Mouse (Mus musculus) urinary bladder, postnatal 4 days (tissue): ENCODE data around the gene Birc6.

Experiments
- DNase-seq, 2 experiments: peaks; one replicate each; pipeline ENCODE4 v3.0.0; 2021 to 2022; ENCODE audit warnings: low spot score in 2 of 2

Gene Birc6

GRCm38 (mm10) chr17:74527729-74528607, at the start of gene Birc6:
TSS of gene Birc6 (plus strand) at chr17:74528295.
- DNase-seq: peak; percentile 100

DNA sequence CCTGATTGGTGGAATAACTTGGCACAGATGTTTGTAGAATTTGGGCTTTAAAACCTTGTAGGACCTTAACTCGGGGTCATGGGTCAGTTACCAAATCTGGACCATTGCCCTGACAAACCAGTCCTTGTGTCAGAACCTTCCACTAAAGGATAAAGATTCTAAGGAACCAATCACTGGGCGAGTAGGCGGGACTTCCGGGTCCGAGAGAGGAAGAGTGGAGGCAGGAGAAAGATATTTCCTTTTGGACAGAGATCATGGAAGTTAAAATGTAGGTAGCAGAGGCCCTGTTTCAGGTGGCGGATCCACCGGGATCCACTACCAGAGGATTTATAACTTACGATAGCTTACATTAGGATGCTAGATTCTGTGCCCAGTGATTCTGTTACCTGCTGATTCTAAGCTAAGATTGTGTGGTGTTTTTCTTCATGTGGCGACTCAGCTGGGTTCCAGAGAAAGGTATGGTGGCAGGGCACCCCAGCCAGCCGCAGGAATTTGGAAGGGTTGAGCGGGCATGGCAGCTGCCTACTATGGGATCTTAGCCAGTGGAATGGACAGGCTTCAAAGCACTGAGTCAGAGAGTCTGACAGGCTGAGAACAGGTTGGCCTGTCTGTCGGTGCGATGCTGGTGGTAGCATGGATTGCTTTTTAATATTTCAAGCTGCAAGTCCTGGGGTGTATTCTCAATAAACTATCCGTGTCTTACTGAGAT, 47.6 kb upstream of the Birc6 start:
- DNase-seq: no peak

DNA sequence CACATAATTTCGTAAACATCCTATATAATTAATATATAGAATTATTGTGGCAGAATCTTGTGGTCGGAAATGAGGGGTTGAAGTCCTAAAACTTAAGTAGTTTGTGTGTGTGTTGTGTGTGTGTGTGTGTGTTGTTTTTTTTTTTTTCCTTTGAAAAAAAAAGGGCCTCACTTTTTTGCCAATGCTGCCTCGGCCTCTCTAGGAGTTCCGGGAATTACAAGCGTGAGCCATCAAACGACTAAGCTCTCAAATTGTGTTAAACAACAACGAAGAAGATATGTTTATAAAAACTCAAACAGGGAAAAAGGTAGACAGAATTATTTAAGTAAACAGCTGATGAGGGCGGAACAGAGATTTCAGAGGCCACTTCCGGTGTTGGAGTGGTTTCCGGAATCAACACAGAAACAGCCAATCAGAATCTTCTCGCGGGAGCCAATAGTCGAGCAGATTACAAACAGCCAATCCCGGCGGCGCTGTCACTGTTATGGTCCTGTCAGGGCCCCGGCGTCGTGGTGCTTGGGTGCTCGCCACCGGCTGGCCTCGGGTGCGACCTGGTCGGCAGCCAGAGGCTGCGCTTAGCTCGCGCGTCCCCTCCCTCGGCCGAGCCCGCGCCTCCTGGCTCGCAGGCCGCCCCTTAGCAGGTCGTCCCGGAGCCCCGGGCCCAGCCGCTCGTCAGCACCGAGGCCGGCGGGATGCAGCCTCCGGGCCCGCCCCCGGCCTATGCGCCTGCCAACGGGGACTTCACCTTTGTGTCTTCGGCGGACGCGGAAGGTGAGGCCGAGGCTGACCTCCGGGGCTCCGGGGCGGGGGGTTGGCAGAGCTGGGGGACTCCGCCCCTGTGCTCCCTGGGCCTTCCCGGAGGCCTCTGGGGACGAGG, 38.8 kb upstream of the Birc6 start, which contains the start of gene Yipf4:
Gene Yipf4 (plus strand): TSS at position 470 of the 877 bp plus-strand sequence.
- peak; percentile 91 to 94 for DNase-seq

DNA sequence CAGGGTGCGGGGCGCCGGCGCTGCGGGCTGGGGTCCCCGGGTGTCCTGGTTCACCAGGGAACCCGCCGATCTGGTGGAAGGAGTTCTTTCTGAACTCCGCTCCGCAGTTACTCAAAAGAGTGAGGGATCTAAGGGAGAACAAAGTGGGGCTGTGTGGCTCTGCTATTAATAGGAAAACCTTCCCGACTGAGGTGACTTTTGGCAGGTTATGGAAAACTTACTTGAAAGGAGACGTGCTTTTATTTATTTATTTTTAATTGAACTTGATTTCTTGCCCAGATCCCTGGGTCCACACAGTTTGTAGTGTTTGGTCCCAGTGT, 38.2 kb upstream of the Birc6 start:
- no peak for DNase-seq

- no peak for DNase-seq
Measured at GRCm38 (mm10) chr17:74491565-74491964, 36.5 kb upstream of the Birc6 start.

DNA sequence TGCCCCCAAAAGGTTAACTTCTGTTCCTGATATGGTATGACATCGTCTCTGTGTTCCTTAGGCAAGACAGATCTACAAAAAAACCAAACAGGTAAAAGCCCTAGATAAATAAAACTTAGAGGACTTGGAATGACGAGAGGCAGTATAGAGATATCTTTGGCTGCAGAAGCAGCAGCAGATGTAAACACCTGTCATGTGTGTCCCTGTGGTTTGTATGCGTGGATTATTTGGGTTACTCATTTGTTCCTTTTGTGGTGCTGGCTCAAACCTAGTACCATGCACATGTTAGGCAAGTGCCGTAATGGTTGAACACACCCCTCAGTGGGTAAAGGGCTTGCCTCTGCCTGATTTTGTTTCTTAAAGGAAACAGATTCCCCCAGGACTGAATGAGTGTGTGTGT, 27.9 kb upstream of the Birc6 start:
- no peak for DNase-seq

DNA sequence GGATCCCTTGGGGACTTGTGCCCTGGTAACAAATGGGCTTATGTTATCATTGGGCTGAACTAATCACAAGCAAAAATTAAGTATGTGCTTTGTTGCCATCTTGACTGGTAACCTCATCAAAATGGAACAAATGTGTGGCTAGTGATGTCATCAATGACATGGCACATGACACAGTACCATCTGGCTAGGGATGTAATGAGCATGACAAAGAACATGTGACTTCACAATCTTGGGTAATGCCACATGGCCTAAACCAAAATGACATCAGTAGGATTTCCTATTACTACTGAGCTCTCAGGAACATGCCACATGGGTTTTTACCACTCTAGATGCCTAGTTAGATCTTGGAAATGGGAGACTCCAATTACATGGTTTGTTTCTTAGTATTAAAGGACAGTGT, 27.0 kb upstream of the Birc6 start:
- DNase-seq: no peak

GRCm38 (mm10) chr17:74507934-74508333, 20.2 kb upstream of the Birc6 start:
- DNase-seq: no peak

DNA sequence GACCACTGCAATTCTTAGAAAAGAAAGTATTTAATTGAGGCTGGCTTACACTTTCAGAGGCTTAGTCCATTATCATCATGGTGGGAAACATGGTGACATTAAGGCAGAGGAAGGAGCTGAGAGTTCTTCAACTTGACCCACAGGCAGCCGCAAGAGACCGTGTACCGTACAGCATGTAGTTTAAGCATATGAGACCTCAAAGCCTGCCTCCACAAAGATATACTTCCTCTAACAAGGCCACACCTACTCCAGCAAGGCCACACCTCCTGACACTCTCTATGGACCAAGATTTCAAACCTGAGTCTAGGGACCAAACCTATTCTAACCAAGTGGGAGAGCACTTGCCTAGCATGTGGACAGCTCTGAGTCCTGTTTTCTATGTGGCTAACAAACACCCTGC, 19.5 kb upstream of the Birc6 start:
- DNase-seq: no peak

DNA sequence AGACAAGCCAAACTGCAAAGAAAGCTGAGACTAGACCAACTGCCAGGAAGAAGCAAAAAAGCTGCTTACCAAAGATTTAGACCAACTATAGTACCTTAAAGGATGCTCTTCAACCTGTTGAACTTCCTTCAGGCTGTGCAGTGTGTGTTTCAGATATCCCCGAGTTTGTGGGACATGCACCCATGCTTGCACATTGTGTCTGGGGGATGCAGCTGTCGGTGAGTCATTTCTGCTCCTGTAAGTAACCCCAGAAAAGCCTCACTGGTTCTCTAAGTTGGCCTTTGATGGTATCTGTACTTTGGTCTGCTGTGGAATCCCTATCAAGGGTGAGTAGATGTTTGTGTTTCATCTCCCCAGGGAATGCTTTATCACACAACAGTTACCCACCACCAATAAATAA, 15.8 kb upstream of the Birc6 start:
- DNase-seq: no peak

DNA sequence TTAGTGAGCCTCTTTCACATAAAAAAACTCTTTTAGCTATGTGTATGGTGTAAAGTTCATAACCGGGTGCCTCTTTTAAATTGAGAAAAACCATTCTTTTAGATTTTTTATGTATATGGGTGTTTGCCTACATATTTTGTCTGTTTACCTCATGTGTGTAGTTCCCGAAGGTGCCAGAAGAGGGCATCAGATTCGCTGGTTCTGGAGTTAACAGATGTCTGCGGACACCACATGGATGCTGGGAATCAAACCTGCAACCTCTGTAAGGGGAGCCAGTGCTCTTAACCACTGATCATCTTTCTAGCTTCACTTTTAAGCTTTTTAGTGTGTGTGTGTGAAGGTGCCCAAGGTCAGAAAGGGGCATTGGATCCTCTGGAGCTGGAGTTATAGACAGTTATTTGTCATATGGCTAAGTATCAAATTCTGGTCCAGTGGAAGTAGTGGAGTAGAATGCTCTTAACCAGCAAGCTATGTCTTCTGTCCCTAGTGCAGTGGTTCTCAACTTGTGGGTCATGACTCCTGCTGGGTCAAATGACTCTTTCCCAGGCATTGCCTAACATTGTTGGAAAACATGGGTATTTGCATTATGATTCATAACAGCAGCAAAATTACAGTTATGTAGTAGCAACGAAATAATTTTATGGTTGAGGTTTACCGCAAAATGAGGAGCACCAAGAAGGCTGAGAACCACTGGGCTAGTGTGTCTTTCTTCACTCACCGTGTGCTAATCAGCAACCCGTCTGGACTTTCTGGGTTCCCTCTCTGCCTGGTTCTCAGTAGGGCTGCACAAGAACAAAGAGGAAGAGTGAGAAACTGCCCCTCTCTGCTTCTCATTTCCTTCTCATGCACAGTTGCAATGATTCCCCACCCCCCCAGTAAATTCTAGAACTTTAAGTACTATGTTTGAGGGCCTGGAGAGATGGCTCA, 5.0 kb upstream of the Birc6 start:
- no peak for DNase-seq

GRCm38 (mm10) chr17:74526117-74526516, 2.0 kb upstream of the Birc6 start:
- no peak for DNase-seq

DNA sequence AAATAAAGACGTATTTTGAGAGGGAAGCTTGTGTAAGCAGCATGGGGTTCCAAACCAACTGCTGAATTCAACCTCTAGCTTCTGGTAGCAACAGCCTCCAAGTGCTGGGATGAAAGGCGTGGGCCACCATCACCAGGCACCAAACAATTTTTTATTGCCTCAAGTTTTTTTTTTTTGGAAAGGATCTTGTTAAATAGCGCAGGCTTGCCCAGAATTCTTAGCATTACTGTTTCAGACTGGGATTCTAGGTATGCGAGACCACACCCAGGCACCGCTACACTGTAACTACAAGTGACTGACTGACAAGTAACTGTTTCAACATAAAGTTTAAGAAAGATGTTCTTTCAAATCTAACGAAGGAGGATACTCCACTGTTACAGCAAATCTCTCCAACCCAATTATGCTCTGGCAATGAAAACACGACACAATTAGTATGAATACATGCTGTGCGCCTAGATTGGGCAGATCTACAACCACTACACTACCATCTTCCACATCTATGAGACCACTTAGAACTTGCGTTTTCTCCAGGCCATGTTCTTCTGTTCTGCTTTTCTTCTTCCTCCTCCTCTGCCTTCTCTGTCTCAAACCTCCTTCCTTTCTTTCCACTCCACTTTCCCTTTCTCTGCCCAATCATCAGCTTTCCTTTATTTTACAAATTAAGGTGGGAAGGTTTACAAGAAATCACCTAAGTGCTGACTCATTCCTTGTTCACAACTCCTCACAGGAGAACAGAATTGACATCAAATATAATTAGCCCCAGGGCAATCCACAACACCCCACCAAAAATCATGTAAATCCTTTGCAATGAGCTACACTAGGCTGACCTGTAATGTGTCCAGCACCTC, 1.1 kb upstream of the Birc6 start:
- DNase-seq: no peak

- DNase-seq: peak in 1 of 2 experiments; percentile 65
Measured at GRCm38 (mm10) chr17:74528648-74529532, 795 bp downstream of the Birc6 start.

DNA sequence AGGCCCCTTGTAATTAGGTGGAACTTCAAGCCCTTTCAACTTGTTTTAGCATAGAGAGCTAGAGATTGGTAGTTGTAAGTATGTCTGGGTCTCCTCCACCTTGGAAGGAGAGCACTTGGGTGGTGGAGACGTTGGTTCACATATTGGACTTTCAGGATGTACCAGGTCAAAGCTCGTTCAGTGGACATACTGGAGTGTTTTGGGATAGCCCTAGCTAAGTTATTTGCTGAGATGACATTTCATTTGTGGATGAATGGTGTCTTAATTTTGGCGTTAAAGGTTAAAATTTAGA, 1.4 kb downstream of the Birc6 start:
- DNase-seq: no peak

- DNase-seq: no peak
Measured at GRCm38 (mm10) chr17:74534971-74535370, 6.9 kb downstream of the Birc6 start.

DNA sequence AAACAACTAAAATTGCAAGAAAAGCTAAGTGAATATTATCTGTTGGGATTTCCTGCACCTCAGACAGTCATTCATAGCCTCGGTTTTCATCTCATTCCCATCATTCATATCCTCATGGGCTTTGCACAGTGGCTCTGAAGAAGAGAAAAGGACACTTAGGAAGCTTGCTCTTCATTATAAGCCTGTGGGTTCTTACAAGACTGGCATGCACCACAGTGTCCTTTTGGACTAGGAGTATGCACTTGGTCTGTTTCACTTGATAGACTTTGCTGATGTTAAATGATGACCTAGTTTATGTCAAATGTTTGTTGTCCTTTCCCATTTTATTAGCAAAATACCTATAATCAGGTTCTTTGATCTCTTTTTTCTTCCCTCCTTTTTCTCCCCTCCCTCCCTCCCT, 9.4 kb downstream of the Birc6 start:
- DNase-seq: no peak

DNA sequence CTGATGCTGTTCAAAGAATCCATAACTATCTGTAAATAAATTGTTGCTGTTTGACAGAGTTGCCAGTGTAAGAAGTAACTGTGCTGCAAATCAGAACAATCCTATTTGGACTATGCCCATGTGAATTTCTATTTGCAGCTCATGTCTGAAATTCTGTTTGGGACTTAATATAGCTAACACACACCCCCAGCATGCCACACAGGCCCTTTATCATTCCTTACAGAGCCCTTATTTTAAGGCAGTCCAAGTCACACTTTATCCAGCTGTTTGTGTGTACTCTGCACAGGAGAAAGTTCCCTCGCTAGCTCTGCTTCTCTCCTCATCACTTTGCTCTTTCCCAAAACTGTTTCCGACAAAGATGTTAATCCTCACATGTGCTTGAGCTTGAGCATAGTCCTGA, 15.5 kb downstream of the Birc6 start:
- no peak for DNase-seq

DNA sequence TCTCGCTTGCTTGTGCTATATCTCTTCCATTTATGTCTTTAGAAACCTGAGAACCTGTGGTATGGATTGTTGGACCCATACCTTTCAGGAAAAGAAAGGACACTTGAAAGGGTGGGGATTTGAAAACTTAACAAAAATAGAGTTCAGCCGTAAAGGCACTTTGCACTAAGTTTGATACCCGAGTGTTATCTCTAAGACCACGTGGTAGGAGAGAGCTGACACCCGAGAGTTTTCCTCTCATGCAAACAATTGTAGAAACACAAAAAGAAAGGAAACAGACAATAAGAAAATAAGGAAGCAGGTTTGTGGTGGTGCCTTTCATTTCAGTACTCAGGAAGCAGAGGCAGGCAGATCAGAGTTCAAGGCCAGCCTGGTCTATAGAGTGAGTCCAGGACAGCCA, 26.0 kb downstream of the Birc6 start:
- no peak for DNase-seq
